Mouse (Mus musculus) midbrain, embryonic 15.5 days (tissue): ENCODE measurements around the gene Plce1. TPM values are rescaled to one million over a fixed set of nuclear protein-coding genes. Genes with fewer than 3 reads are reported as not detected.

ENCODE experiments used
- ATAC-seq: fragments of 200-750 bp; cut with Nextera tagmentation; replicated peaks from 2 replicates; pipeline ENCODE4 v1.8.0; 2017; ENCODE audit warnings: moderate TSS enrichment
- H3K27ac ChIP-seq: fragments of 300-500 bp; sonication (generic); 2 replicates; pipeline ENCODE4 v1.5.1; 2015; ENCODE audit warnings: mild to moderate bottlenecking, inconsistent platforms
- H3K27me3 ChIP-seq: fragments of 300-500 bp; sonication (generic); replicated peaks from 2 replicates; pipeline ENCODE4 v1.6.1; 2015; ENCODE audit warnings: inconsistent platforms
- H3K36me3 ChIP-seq: fragments of 300-500 bp; sonication (generic); replicated peaks from 2 replicates; pipeline ENCODE4 v1.6.1; 2015; ENCODE audit warnings: inconsistent platforms
- H3K4me1 ChIP-seq: fragments of 300-500 bp; sonication (generic); 2 replicates; pipeline ENCODE4 v1.6.1; 2015; ENCODE audit warnings: inconsistent platforms
- H3K4me2 ChIP-seq: fragments of 300-500 bp; sonication (generic); 2 replicates; pipeline ENCODE4 v1.6.1; 2015; ENCODE audit warnings: inconsistent platforms, mild to moderate bottlenecking, moderate library complexity
- H3K4me3 ChIP-seq: fragments of 300-500 bp; sonication (generic); 2 replicates; pipeline ENCODE4 v1.5.1; 2015; ENCODE audit warnings: mild to moderate bottlenecking, inconsistent platforms
- H3K9ac ChIP-seq: fragments of 300-500 bp; sonication (generic); 2 replicates; pipeline ENCODE4 v1.6.1; 2015; ENCODE audit warnings: mild to moderate bottlenecking, inconsistent platforms
- H3K9me3 ChIP-seq: fragments of 300-500 bp; sonication (generic); 2 replicates; pipeline ENCODE4 v1.6.1; 2016; ENCODE audit warnings: inconsistent platforms
- WGBS: fragments of 180-500 bp; shearing (Covaris S2); methylation state at CpG from one replicate; pipeline ENCODE4 v1.1.7; 2015; ENCODE audit warnings: mixed read lengths; 5-methylcytosine and 5-hydroxymethylcytosine counted together
- polyA plus RNA-seq: library from polyadenylated mRNA; unstranded; fragments of >200 nt; fragmentation: Nextera tagmentation; extraction: Ambion mirVana; gene quantifications from 2 replicates; pipeline ENCODE4 v1.2.1, GENCODE M21; 2015

The Plce1 gene
- polyA plus RNA-seq, 1 experiment from 2014 or later = 4.0 TPM

DNA sequence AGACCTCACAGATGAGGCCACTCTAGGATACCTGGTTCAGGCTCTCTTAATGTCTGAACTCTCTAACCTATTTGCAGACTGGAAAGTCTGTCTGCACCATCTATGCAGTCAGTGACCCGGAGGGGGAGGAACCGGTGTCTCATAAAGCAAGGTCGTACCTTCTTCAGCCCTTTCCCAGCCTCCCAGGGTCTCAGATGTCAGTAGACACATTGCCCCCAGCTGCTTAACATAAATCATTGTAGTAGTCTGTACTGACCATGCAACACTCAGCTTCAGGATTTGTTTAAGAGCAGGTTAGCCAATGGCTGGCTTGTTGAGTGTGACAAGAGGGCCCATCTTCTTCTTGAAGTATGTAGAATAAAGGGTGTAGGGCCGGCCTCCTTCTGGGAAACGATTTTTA lies 2.6 kb upstream of the Plce1 start:
- no peak for ATAC-seq
- no peak overlapping the region for H3K4me3 ChIP-seq
- peaks cover 29% of the 10 kb centered on the region for H3K27me3 ChIP-seq
- H3K4me2 ChIP-seq = no peak overlapping the region
- peaks cover 39% of the 10 kb centered on the region for H3K4me1 ChIP-seq
- H3K9ac ChIP-seq = no peak overlapping the region
- H3K9me3 ChIP-seq = no peaks in the 10 kb centered on the region
- no peak overlapping the region for H3K27ac ChIP-seq
- H3K36me3 ChIP-seq = no peaks in the 10 kb centered on the region
- 51% methylated on average over 5 of the region's 5 CpGs for WGBS

DNA sequence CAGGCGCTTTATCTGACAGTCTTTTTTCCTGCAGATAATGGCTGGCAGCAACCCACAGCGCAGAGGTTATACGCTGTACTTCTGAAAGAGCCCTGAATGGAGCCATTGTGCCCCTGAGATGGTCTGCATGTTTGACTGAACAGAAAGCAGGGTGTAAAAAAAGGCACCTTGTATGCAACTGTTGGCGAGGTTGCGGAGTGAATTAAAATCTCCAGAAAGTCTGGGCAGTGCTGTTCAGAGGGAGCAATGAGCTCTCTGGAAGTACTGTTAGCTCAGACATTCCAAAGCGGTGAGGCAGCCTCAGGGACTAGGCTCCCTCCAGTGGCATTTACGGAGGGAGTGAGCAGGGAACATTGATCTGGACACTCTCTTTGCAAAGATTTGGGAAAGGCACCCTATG lies 2.0 kb upstream of the Plce1 start:
- H3K9me3 ChIP-seq = no peaks in the 10 kb centered on the region
- H3K4me2 ChIP-seq = peak overlapping the region; percentile 32
- H3K36me3 ChIP-seq = no peaks in the 10 kb centered on the region
- peaks cover 39% of the 10 kb centered on the region for H3K4me1 ChIP-seq
- no peak overlapping the region for H3K27ac ChIP-seq
- H3K4me3 ChIP-seq = no peak overlapping the region
- peaks cover 34% of the 10 kb centered on the region for H3K27me3 ChIP-seq
- no peak overlapping the region for H3K9ac ChIP-seq
- peak; percentile 46 for ATAC-seq
- 7% methylated on average over 7 of the region's 7 CpGs for WGBS

DNA sequence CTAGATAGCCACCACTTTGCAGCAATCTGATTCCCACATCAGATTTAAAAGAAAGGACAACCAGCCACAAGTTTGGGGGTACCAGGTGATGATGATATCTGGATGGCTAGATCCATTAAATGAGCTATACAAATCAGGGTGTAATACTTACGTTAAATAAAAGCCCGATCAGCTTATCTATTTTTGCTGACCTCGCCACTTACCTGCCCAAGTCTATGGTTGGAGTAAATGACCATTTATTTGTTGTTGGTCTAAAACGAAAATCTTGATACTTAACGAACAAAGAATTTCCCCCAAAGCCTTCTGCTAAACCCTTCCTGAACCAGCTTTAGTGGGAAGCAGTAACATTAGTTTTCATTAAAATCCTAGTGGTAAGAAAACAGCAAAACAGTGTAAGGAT lies 1.4 kb upstream of the Plce1 start:
- Histone ChIP-seq H3K9ac (no peak overlapping the region), H3K27ac (no peak overlapping the region), H3K4me1 (peaks cover 39% of the 10 kb centered on the region), H3K4me2 (no peak overlapping the region; the same call in 1 of the 2 replicates), H3K36me3 (no peaks in the 10 kb centered on the region), H3K9me3 (no peaks in the 10 kb centered on the region), H3K27me3 (peaks cover 36% of the 10 kb centered on the region), H3K4me3 (no peak overlapping the region)
- no peak for ATAC-seq
- WGBS = 82% methylated on average over 5 of the region's 5 CpGs

DNA sequence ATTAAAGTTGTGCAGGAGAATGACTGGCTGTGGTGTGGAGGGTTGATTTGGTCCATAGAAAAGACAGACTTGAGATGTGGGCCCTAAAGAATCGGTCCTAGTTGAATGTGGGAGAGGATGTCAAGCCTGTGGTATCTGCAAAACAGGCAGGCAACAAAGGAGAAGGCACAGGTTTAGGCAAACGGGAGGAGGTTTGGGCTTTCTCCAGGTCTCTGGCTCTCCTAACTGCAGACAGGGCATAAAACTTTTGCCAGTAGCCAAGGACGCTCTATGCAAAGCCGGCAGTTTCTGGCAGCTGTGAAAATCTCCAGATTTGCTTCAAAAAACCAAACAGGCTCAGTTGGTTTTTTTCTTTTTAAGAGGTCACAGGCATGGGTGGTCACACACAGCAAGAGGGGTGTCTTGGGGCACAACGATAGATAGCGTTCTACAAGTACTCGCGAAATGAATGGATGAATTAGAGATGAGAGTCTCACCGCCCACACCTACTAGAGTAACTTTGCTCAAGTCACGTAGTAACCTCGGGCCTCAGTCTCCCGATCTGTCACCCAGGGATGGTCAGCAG lies 671 bp upstream of the Plce1 start:
- H3K27ac ChIP-seq = no peak overlapping the region
- H3K4me1 ChIP-seq = peaks cover 39% of the 10 kb centered on the region
- H3K36me3 ChIP-seq = no peaks in the 10 kb centered on the region
- H3K9me3 ChIP-seq = no peaks in the 10 kb centered on the region
- peak overlapping the region; percentile 50; the same call in 1 of the 2 replicates for H3K9ac ChIP-seq
- peak overlapping the region; percentile 62 for H3K4me3 ChIP-seq
- peak overlapping the region; percentile 100 for H3K4me2 ChIP-seq
- no peak; the same call in 1 of the 2 replicates for ATAC-seq
- WGBS = 10% methylated on average over 12 of the region's 12 CpGs
- peaks cover 38% of the 10 kb centered on the region for H3K27me3 ChIP-seq

DNA sequence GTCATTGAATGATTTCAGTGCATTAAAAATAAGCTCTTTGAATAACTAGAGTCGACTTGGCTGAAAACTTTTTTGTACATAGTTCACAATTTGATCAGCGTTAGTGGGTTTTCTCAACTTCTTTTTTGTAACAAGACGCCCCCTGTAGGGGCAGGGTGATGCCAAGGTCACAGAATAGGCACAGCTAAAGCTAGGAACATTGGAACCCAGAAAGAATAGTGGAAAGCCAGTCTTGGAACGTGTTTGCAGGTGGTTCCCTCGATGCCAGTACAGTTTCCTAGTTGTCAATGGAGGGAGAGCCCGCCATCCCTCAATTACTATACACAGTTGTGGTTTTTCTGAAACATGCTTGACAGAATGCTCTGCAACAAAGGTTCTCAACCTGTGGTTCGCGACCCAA lies 997 bp downstream of the Plce1 start:
- Histone ChIP-seq H3K36me3 (no peaks in the 10 kb centered on the region), H3K4me2 (peak overlapping the region; percentile 100), H3K4me3 (peak overlapping the region; percentile 62), H3K27me3 (peaks cover 45% of the 10 kb centered on the region), H3K27ac (no peak overlapping the region), H3K4me1 (peaks cover 39% of the 10 kb centered on the region), H3K9ac (no peak overlapping the region), H3K9me3 (no peaks in the 10 kb centered on the region)
- WGBS = 9% methylated on average over 8 of the region's 8 CpGs
- no peak for ATAC-seq

DNA sequence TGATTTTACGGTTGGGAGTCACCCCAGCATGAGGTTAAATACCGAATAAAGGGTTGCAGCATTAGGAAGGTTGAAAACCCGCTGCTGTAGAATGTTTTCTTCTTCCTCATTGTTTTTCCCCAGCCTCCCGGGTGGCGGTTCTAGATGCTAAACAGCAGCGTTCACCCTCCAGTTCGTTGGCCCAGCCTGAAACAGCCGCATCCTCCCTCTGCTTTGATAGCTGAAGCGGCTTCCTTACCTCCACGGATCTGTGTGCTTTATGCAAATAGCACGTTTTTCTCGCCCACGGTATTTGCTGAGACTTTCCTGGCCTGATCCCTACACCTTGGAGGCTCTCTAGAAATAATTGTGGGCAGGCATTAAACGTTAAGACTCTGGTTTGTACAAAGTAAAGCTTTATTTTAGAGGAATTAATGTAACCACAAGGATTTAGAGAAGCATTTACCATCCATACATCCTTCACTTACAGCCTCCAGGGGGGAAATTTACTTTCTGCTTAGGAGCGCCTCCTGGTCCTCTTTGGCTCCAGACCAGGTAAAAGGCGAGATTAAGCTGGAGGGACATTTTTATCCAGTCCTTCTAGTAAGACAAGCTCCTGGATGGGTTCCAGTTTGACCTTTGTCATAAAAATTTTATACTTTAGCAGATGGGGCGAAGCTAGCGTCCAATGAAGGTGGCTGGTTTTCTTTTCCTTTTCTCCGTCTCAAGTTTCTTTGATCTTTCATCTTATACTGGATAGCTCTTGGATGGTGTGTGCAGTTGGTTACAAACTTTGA lies 1.7 kb downstream of the Plce1 start:
- H3K4me2 ChIP-seq = peak overlapping the region; percentile 100
- no peak for ATAC-seq
- H3K36me3 ChIP-seq = no peaks in the 10 kb centered on the region
- no peaks in the 10 kb centered on the region for H3K9me3 ChIP-seq
- peaks cover 44% of the 10 kb centered on the region for H3K27me3 ChIP-seq
- no peak overlapping the region for H3K27ac ChIP-seq
- peak overlapping the region; percentile 62 for H3K4me3 ChIP-seq
- peaks cover 39% of the 10 kb centered on the region for H3K4me1 ChIP-seq
- no peak overlapping the region for H3K9ac ChIP-seq
- WGBS = 21% methylated on average over 19 of the region's 19 CpGs

DNA sequence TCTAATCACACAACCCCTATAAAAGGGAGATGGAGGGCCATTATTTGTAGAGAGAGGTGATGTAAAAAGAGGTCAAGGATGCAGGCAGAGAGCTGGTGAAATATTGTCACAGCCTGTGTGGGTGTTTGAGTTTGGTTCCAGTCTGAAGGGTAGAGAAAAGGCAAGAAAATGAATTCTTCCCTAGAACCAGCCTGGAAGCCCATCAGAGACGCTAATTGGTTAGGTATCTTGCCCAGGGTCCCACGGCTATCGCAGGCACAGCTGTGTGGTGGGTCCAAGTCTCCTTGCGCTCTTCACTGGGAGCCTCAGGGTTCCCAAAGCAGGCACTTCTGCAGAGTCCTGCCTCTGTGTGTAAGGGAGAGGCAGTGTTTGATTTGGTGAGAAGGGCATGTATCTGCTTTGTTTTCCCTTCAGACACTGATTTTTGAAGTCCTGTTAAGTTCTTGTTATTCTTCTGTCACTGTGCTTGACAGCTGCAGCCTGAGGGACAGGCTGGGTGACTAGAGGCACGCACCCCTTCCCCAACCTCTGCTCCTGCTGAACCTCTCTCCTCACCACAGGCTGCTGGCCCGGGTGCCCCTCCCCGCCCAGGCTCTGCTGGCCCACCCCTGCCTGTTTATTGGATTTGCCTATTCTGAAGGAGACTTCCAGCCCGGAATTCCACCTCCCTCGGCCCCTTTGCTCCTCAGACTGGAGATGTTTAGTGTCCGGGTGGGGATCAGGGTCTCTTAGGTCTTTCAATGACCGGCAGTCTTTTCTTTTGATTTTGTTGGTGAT lies 5.1 kb downstream of the Plce1 start:
- 12% methylated on average over 11 of the region's 11 CpGs for WGBS
- Histone ChIP-seq H3K36me3 (no peaks in the 10 kb centered on the region), H3K4me3 (no peak overlapping the region), H3K4me2 (0 out of 2 replicates have a peak overlapping the region, but pooled peaks have one; percentile 8), H3K9ac (no peak overlapping the region), H3K27me3 (peaks cover 35% of the 10 kb centered on the region), H3K4me1 (peaks cover 21% of the 10 kb centered on the region), H3K9me3 (no peaks in the 10 kb centered on the region), H3K27ac (no peak overlapping the region)
- 0 out of 2 replicates have a peak, but pooled peaks have one; percentile 25 for ATAC-seq

DNA sequence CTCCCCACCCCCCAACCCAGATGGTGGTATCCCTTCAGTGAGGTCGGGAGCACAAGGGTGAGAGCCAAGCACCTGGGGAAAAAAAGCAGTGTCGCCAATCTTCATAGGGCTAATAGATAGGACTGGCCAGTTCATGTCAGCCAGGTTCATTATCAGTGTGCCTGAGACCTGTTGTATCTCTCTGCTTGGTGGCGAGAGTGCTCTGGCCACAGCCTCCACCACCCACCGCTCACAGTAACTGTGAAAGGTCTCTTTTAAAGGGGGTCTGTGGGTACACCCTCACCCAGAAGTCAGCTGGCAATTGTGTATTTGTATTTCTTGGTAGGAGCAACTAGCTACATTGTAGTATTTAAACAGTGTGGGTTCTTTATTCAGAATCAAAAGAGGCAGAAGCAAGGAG lies 6.6 kb downstream of the Plce1 start:
- H3K4me3 ChIP-seq = no peak overlapping the region
- H3K4me1 ChIP-seq = peaks cover 6% of the 10 kb centered on the region
- H3K9me3 ChIP-seq = no peaks in the 10 kb centered on the region
- H3K36me3 ChIP-seq = no peaks in the 10 kb centered on the region
- H3K27ac ChIP-seq = no peak overlapping the region
- no peak overlapping the region for H3K9ac ChIP-seq
- H3K27me3 ChIP-seq = peaks cover 23% of the 10 kb centered on the region; the same call in 1 of the 2 replicates
- WGBS = 25% methylated on average over 4 of the region's 4 CpGs
- ATAC-seq = 0 out of 2 replicates have a peak, but pooled peaks have one; percentile 50
- no peak overlapping the region for H3K4me2 ChIP-seq

DNA sequence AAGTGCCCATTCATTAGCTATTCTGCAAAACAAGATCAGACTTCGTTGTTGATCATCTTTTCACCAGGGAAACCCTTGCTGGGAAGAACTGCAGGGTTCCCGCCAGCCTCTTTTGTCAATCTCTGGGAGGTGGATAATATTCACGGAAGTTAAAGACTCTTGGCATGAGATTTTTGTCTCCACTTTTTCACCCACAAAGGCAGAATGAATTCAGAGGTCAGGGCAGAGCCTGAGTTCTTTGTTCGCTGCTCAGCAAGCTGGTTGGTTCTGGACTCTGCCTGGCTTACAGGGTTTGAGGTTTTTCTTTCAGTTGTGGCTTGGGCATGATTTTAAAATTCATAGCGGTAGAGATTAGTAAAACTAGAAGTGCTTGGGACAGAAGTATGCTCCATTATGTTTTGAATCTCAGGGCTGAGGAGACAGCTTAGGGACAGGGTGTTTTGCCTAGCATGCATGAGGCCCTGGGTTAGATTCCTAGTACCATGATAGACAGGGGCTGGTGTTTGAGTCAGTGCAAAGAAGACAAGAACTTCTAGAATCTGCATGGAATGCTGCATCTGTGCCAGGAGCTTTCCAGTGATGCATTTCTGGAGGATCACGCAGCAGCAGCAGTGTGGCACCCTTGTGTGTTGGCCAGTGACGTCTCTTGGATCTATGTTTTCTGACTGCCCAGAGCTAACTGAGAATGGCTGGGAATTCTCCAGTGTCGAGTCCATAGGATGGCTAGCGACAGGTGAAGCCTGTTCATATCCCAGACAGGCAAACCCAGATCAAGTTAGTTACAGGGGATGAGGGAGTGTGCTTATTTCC lies 7.4 kb downstream of the Plce1 start:
- Histone ChIP-seq H3K36me3 (no peaks in the 10 kb centered on the region), H3K9ac (no peak overlapping the region), H3K9me3 (no peaks in the 10 kb centered on the region), H3K27ac (no peak overlapping the region), H3K4me1 (no peaks in the 10 kb centered on the region; the same call in 1 of the 2 replicates), H3K4me3 (no peak overlapping the region), H3K4me2 (no peak overlapping the region), H3K27me3 (peaks cover 16% of the 10 kb centered on the region; the same call in 1 of the 2 replicates)
- WGBS = 21% methylated on average over 9 of the region's 9 CpGs
- ATAC-seq = 0 out of 2 replicates have a peak, but pooled peaks have one; percentile 48

DNA sequence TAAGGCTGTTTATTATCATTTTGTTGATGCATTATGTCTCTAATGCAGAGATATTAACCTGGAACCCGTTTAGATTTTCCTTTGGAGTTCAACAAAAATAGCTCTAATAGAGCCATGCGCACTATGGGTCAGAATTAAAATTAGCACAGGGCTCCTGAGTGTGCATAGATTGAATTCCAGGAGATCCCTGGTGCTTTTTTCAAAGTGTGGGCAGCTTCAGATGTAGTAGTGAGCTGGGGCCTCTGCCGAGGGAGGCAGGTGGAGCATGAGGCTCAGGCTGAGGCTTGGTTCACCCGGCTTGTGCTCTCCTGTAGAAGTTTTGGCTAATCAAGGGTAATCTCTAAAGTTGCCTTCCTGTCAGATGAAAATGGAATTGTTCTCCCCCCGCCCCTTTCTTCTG lies 17.3 kb downstream of the Plce1 start:
- H3K9me3 ChIP-seq = no peaks in the 10 kb centered on the region
- WGBS = 83% methylated on average over 5 of the region's 5 CpGs
- H3K4me2 ChIP-seq = no peak overlapping the region
- H3K4me3 ChIP-seq = no peak overlapping the region
- H3K9ac ChIP-seq = no peak overlapping the region
- no peaks in the 10 kb centered on the region for H3K4me1 ChIP-seq
- no peaks in the 10 kb centered on the region for H3K36me3 ChIP-seq
- no peak overlapping the region for H3K27ac ChIP-seq
- no peaks in the 10 kb centered on the region for H3K27me3 ChIP-seq
- no peak for ATAC-seq

DNA sequence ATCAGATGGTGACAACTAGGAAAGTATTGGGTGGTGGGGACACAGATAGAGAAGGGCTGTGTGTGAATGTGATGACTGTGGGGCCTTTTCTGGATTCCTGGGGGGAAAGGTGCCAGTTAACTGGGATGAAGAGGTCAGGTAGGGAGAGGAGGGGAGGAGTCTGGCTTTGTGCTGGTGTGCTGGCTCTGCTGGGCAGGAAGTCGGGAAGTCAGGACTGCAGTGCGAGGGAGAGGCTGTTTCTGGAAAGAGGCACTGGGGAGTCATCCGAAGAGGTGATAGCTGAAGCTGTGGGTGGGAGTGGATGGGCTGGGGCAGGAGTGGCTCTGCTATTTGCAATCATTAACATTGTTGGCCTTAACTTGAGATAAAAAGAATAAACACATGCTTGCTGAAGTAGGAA lies 23.7 kb downstream of the Plce1 start:
- Histone ChIP-seq H3K27ac (no peak overlapping the region), H3K9ac (no peak overlapping the region), H3K9me3 (no peaks in the 10 kb centered on the region), H3K27me3 (no peaks in the 10 kb centered on the region), H3K36me3 (no peaks in the 10 kb centered on the region), H3K4me3 (no peak overlapping the region), H3K4me2 (no peak overlapping the region), H3K4me1 (no peaks in the 10 kb centered on the region)
- no peak for ATAC-seq
- WGBS = 69% methylated on average over 3 of the region's 3 CpGs

DNA sequence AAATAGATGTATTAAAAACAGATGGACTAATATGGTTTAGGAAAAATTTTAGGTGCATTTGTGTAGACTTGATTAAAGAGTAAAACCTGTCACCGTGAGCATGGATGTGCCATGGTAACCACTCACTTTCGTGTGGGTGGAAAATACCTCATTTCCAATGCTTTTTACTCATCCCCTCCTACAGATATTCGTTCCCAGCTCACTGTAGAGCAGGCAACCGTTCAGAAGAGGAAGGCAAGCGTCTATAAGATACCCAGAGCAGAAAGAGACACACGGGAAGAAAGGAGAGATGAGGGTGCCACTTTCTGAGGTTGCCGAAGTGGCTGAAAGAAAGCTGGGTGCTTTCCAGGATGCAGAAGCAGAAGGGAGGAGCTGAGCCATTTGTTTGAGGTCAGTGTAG lies 25.2 kb downstream of the Plce1 start:
- H3K4me1 ChIP-seq = no peaks in the 10 kb centered on the region
- no peaks in the 10 kb centered on the region for H3K27me3 ChIP-seq
- no peaks in the 10 kb centered on the region for H3K9me3 ChIP-seq
- H3K4me2 ChIP-seq = no peak overlapping the region
- no peak for ATAC-seq
- H3K4me3 ChIP-seq = no peak overlapping the region
- H3K9ac ChIP-seq = no peak overlapping the region
- WGBS = 89% methylated on average over 7 of the region's 7 CpGs
- H3K36me3 ChIP-seq = no peaks in the 10 kb centered on the region
- H3K27ac ChIP-seq = no peak overlapping the region
